In genomic region chr9:55225165-55225737, GRCm38 (mm10) we compare ENCODE assay signal across 1 mouse cellular context.
TF ChIP-seq lines count a peak whose summit lies in the region.

No protein-coding gene starts in this region.

TF ChIP-seq in ES-E14, 5 proteins besides CTCF, POLR2A, EP300 and RAD21 (continued from another document):
- TF ChIP-seq ZNF384 (IDR thresholded peaks at IDR 0.05; ENCODE audit: low read depth, low read length) = no peak
